Mouse (Mus musculus): ENCODE data around the gene Palm2. TPM values are rescaled to one million over a fixed set of nuclear protein-coding genes. Genes with fewer than 3 reads are reported as not detected.

Palm2 gene
- polyA plus RNA-seq, 1 experiment, result 75.2 TPM

GRCm38 (mm10) chr4:57436286-57436685 lies 2.2 kb downstream of the Palm2 start:
- Histone ChIP-seq H3K4me3 (ENCODE audit: insufficient read depth, low read length) (no peak overlapping the region), H3K27ac (ENCODE audit: insufficient read depth, low read length) (no peak overlapping the region), H3K4me1 (ENCODE audit: control insufficient read depth, insufficient read depth, low read length) (0 out of 2 replicates have a peak, but pooled peaks cover 3% of the 10 kb centered on the region)
- no peak for TF ChIP-seq CTCF (IDR thresholded peaks at IDR 0.05; ENCODE audit: borderline replicate concordance, insufficient read depth, low read length)
- TF ChIP-seq POLR2A (IDR thresholded peaks at IDR 0.05; ENCODE audit: low read depth, low read length), result no peak

GRCm38 (mm10) chr4:57446082-57446481 lies 12.0 kb downstream of the Palm2 start:
- TF ChIP-seq CTCF (IDR thresholded peaks at IDR 0.05; ENCODE audit: borderline replicate concordance, insufficient read depth, low read length) (no peak), POLR2A (IDR thresholded peaks at IDR 0.05; ENCODE audit: low read depth, low read length) (no peak)

DNA sequence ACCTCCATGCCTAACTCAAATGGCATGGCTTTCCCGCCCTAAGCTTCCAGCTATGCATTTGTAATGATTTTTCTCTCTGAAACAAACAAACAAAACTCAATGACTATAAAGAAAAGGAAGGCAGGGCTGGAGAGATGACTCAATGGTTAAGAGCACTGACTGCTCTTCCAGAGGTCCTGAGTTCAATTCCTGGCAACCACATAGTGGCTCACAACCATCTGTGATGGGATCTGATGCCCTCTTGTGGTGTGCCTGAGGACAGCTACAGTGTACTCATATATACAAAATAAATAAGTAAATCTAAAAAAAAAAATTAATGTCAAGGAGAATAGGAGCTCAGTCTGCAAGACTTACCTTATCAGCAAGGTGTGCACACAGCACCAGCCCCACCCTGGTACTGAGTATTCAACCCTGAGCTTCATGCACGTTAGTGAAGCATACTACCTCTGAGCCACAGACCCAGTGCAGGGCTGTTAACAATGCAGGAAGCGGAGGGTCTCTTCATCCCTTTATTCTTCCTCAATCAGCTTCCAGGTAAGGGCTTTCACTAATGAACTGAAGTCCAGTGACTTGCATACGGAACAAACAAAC lies 12.9 kb downstream of the Palm2 start:
- TF ChIP-seq CTCF (IDR thresholded peaks at IDR 0.05; ENCODE audit: borderline replicate concordance, insufficient read depth, low read length) (no peak), POLR2A (IDR thresholded peaks at IDR 0.05; ENCODE audit: low read depth, low read length) (no peak)
- Histone ChIP-seq H3K4me1 (ENCODE audit: control insufficient read depth, insufficient read depth, low read length) (no peaks in the 10 kb centered on the region), H3K4me3 (ENCODE audit: insufficient read depth, low read length) (no peak overlapping the region), H3K27ac (ENCODE audit: insufficient read depth, low read length) (no peak overlapping the region)

More at GRCm38 (mm10) chr4:57446082-57446481, 12.0 kb downstream of the Palm2 start:
- Histone ChIP-seq H3K4me3 (ENCODE audit: insufficient read depth, low read length) (no peak overlapping the region), H3K27ac (ENCODE audit: insufficient read depth, low read length) (no peak overlapping the region), H3K4me1 (ENCODE audit: control insufficient read depth, insufficient read depth, low read length) (no peaks in the 10 kb centered on the region)

DNA sequence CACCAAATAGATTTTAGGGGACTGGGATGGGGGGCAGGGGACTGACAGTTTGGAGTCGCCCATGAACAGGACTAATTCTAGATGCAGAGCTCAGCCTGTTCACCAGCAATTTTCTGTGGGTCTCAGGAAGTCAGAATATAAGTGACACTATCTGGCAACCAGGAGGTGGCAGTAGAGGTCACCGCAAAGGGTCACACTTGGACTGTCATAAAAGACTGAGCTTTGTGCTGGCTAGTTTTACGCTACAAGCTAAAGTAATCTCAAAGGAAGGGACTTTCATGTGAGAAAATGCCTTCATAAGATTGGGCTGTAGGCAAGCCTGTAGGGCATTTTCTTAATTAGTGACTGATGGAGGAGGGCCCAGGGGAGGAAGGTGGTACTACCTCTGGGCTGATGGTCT lies 17.8 kb downstream of the Palm2 start:
- no peak overlapping the region for H3K4me3 ChIP-seq (ENCODE audit: insufficient read depth, low read length)
- H3K4me1 ChIP-seq (ENCODE audit: control insufficient read depth, insufficient read depth, low read length), result no peaks in the 10 kb centered on the region; the same call in 1 of the 2 replicates
- no peak overlapping the region for H3K27ac ChIP-seq (ENCODE audit: insufficient read depth, low read length)
- TF ChIP-seq CTCF (IDR thresholded peaks at IDR 0.05; ENCODE audit: borderline replicate concordance, insufficient read depth, low read length) (peak; percentile 42; the same call in 1 of the 2 replicates), POLR2A (IDR thresholded peaks at IDR 0.05; ENCODE audit: low read depth, low read length) (no peak)

DNA sequence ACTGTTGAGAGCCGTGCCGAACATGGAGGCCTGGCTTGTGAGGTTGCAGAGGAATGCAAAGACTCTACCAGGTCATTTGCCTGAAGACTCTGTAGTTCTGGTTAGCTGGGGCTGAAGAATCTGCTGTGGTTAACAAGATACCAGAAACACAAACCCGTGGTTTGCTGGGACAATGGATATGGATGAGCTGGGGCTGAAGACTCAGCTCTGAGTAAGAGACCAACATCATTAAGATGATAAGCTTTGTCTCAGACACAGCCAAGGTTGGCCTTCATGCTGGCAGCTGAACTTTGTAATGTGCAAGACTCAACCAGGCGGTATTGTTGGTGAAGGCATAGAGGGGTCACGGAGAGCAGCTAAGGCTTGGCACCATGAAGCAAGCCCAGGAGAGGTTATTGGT lies 18.6 kb downstream of the Palm2 start:
- no peak overlapping the region for H3K4me3 ChIP-seq (ENCODE audit: insufficient read depth, low read length)
- H3K4me1 ChIP-seq (ENCODE audit: control insufficient read depth, insufficient read depth, low read length), result no peaks in the 10 kb centered on the region; the same call in 1 of the 2 replicates
- H3K27ac ChIP-seq (ENCODE audit: insufficient read depth, low read length), result no peak overlapping the region
- TF ChIP-seq POLR2A (IDR thresholded peaks at IDR 0.05; ENCODE audit: low read depth, low read length) (no peak), CTCF (IDR thresholded peaks at IDR 0.05; ENCODE audit: borderline replicate concordance, insufficient read depth, low read length) (no peak)

DNA sequence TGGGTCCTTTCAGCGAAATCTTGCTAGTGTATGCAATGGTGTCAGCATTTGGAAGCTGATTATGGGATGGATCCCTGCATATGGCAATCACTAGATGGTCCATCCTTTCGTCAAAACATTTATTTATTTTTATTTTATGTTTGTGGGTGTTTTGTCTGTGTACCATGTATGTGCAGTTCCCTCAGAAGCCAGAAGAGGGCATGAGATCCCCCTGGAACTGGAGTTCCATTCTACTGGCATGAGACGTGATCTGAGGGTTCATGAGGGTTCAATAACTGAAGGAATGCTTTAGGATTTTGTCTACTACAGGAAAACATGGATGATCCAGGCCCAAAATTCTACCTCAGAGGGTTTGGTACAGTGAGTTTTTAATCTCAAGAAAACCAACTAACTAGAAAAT lies 28.3 kb downstream of the Palm2 start:
- TF ChIP-seq POLR2A (IDR thresholded peaks at IDR 0.05; ENCODE audit: low read depth, low read length) (no peak), CTCF (IDR thresholded peaks at IDR 0.05; ENCODE audit: borderline replicate concordance, insufficient read depth, low read length) (no peak)
- H3K4me1 ChIP-seq (ENCODE audit: control insufficient read depth, insufficient read depth, low read length), result no peaks in the 10 kb centered on the region
- no peak overlapping the region for H3K27ac ChIP-seq (ENCODE audit: insufficient read depth, low read length)
- no peak overlapping the region for H3K4me3 ChIP-seq (ENCODE audit: insufficient read depth, low read length)

DNA sequence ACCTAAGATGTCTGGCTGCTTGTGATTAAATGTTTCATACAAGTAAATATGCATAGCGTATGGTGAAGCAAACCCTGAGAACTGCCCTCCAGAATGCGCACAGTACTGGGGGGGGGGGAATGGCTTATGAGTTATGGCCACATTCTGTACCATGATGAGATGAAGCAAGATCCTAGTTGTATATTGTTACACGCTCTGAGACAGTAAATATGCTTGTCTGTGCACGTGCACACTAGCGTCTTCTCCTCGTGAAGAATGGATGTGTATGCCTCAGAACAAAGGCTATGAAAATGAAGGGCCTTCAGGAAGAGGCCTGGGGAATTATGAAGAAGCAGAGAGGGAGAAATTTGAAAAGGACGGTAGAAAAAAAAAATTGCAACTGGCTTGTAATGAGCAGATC lies 48.4 kb downstream of the Palm2 start:
- TF ChIP-seq CTCF (IDR thresholded peaks at IDR 0.05; ENCODE audit: borderline replicate concordance, insufficient read depth, low read length), result no peak
- no peak for TF ChIP-seq POLR2A (IDR thresholded peaks at IDR 0.05; ENCODE audit: low read depth, low read length)
- Histone ChIP-seq H3K4me3 (ENCODE audit: insufficient read depth, low read length) (no peak overlapping the region), H3K27ac (ENCODE audit: insufficient read depth, low read length) (no peak overlapping the region), H3K4me1 (ENCODE audit: control insufficient read depth, insufficient read depth, low read length) (no peaks in the 10 kb centered on the region)

DNA sequence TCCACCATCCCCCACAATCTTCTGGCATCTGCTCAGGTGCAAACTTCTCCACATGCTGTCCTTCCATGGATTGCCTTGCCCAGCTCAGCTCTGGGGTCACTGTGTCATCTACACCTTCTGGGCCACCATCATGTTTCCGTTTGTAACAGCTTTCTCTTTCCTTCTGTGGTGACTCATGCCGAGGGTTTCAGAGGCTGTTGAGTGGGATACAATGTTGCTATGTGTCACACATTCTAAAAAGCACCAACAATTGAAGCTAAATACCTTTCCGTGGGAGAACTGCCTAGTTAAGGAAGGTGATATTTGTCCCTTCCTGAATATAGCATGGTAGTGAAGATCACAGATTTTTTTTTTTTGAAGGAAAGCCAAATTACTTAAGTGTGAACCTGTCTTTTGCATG lies 52.3 kb downstream of the Palm2 start:
- H3K27ac ChIP-seq (ENCODE audit: insufficient read depth, low read length), result no peak overlapping the region
- no peak for TF ChIP-seq POLR2A (IDR thresholded peaks at IDR 0.05; ENCODE audit: low read depth, low read length)
- TF ChIP-seq CTCF (IDR thresholded peaks at IDR 0.05; ENCODE audit: borderline replicate concordance, insufficient read depth, low read length), result no peak
- no peak overlapping the region for H3K4me3 ChIP-seq (ENCODE audit: insufficient read depth, low read length)
- H3K4me1 ChIP-seq (ENCODE audit: control insufficient read depth, insufficient read depth, low read length), result peaks cover 12% of the 10 kb centered on the region

- Histone ChIP-seq H3K27ac (ENCODE audit: insufficient read depth, low read length) (peak overlapping the region; percentile 61), H3K4me3 (ENCODE audit: insufficient read depth, low read length) (no peak overlapping the region), H3K4me1 (ENCODE audit: control insufficient read depth, insufficient read depth, low read length) (peaks cover 12% of the 10 kb centered on the region)
- no peak for TF ChIP-seq POLR2A (IDR thresholded peaks at IDR 0.05; ENCODE audit: low read depth, low read length)
- no peak for TF ChIP-seq CTCF (IDR thresholded peaks at IDR 0.05; ENCODE audit: borderline replicate concordance, insufficient read depth, low read length)
These were observed 55.8 kb downstream of the Palm2 start for GRCm38 (mm10) chr4:57489887-57490286.

- H3K4me3 ChIP-seq (ENCODE audit: insufficient read depth, low read length), result no peak overlapping the region
- H3K4me1 ChIP-seq (ENCODE audit: control insufficient read depth, insufficient read depth, low read length), result no peaks in the 10 kb centered on the region
- TF ChIP-seq POLR2A (IDR thresholded peaks at IDR 0.05; ENCODE audit: low read depth, low read length) (no peak), CTCF (IDR thresholded peaks at IDR 0.05; ENCODE audit: borderline replicate concordance, insufficient read depth, low read length) (no peak)
- H3K27ac ChIP-seq (ENCODE audit: insufficient read depth, low read length), result no peak overlapping the region
These were observed 70.7 kb downstream of the Palm2 start for GRCm38 (mm10) chr4:57504792-57505191.

Measured in embryonic fibroblast, embryonic 13.5 days (primary cell).